In the genomic region with DNA sequence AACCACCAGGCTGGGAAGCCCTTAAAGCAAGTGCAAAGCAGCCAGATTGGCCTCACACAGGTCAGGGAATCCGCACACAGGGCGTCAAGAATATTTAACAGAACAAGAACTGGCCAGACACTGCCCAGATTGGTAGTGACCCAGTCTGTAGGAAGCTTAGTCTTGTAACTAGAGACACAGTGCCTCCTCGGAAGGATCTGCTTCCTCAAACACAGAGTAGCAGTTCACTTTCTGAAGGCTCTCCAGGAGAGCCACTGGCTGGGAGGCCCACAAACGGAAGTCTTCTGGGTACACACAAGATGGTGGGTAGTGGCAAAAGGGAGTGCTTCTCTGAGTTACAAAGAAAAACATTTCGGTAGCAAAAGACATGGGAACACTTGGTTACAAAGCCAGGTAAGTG, we compare ENCODE assay signal across 28 mouse cellular contexts. TPM values are rescaled to one million over a fixed set of nuclear protein-coding genes. Genes with fewer than 3 reads are reported as not detected.
DNase-seq lines count a peak whose midpoint lies in the region; ATAC-seq and TF ChIP-seq lines count a peak whose summit lies in the region.
"Had no signal": no experiment of that assay in that cellular context is flagged by ENCODE, and none has a peak within 500 bp of the region (broad histone marks: within the 10 kb centered on the region; RNA-seq: fewer than 3 reads in every experiment).

No protein-coding gene starts in this region.

- intact Hi-C loops in left cerebral cortex, postnatal 25 days (cut with DNase I): no loop called here

- no peaks in the 10 kb centered on the region for H3K27me3 ChIP-seq in stomach, embryonic 16.5 days (ENCODE audit: control insufficient read depth, insufficient read depth, low read length)
- no peaks in the 10 kb centered on the region for H3K27me3 ChIP-seq in stomach, postnatal 0 days (ENCODE audit: control insufficient read depth, insufficient read depth, low read length)
- no peaks in the 10 kb centered on the region for H3K27me3 ChIP-seq in forebrain, embryonic 10.5 days (ENCODE audit: poor library complexity, severe bottlenecking)
- H3K27me3 ChIP-seq: embryonic facial prominence, embryonic 15.5 days; heart, embryonic 15.5 days; hindbrain, embryonic 13.5 days; limb, embryonic 15.5 days had no signal

- peak; percentile 60 for DNase-seq in layer of hippocampus, adult 9-11 months
- DNase-seq in layer of hippocampus, adult 8-10 months (ENCODE audit: low spot score in 2 of 2): no peak
- DNase-seq in stomach, postnatal 0 days (ENCODE audit: low spot score): no peak
- no peak for DNase-seq in forebrain, embryonic 10.5 days (ENCODE audit: extremely low spot score, low spot score)
- DNase-seq in left cerebral cortex, postnatal 25 days (ENCODE audit: low spot score in 2 of 2): no peak
- DNase-seq: adrenal gland, adult 2 months; B cell, adult 2 months; cerebellum, adult 8-10 months; cerebellum, postnatal 36 days; gastrocnemius, postnatal 25 days; heart, postnatal 36 days; kidney, adult 18-20 months; kidney, postnatal 10 days; left cerebral cortex, postnatal 4 days; lung, embryonic 14.5 days; lung, postnatal 36 days; thymus, adult 18-20 months had no signal

- H3K9me3 ChIP-seq in stomach, embryonic 16.5 days (replicated peaks; ENCODE audit: control insufficient read depth, low read length): no peaks in the 10 kb centered on the region
- no peaks in the 10 kb centered on the region for H3K9me3 ChIP-seq in stomach, postnatal 0 days (ENCODE audit: control insufficient read depth, low read length)
- H3K9me3 ChIP-seq in forebrain, embryonic 10.5 days: no peaks in the 10 kb centered on the region
- H3K9me3 ChIP-seq: embryonic facial prominence, embryonic 15.5 days; heart, embryonic 15.5 days; hindbrain, embryonic 13.5 days; limb, embryonic 15.5 days; midbrain, embryonic 10.5 days had no signal

- no peak for TF ChIP-seq CTCF in stomach, postnatal 0 days (IDR thresholded peaks at IDR 0.05; ENCODE audit: low read depth)

- H3K4me3 ChIP-seq in stomach, embryonic 16.5 days (replicated peaks; ENCODE audit: low read length): no peak overlapping the region
- no peak overlapping the region for H3K4me3 ChIP-seq in stomach, postnatal 0 days (ENCODE audit: low read depth, low read length)
- H3K4me3 ChIP-seq in brown adipose tissue, adult 24 weeks (ENCODE audit: insufficient read depth, low read depth, low read length): no peak overlapping the region
- H3K4me3 ChIP-seq in forebrain, embryonic 10.5 days: no peak overlapping the region
- H3K4me3 ChIP-seq: embryonic facial prominence, embryonic 15.5 days; heart, embryonic 15.5 days; hindbrain, embryonic 13.5 days; limb, embryonic 15.5 days; midbrain, embryonic 10.5 days had no signal

- WGBS in stomach, embryonic 16.5 days: 79% methylated on average over 5 of the region's 5 CpGs
- 81% methylated on average over 5 of the region's 5 CpGs for WGBS in stomach, postnatal 0 days
- 82% methylated on average over 5 of the region's 5 CpGs for WGBS in forebrain, embryonic 10.5 days

- TF ChIP-seq EP300 in stomach, postnatal 0 days (optimal IDR thresholded peaks at IDR 0.05): no peak

- H3K9ac ChIP-seq in stomach, embryonic 16.5 days (ENCODE audit: low read length): no peak overlapping the region
- H3K9ac ChIP-seq in stomach, postnatal 0 days (ENCODE audit: low read length): no peak overlapping the region
- H3K9ac ChIP-seq: embryonic facial prominence, embryonic 15.5 days; heart, embryonic 15.5 days; hindbrain, embryonic 13.5 days; limb, embryonic 15.5 days; lung, embryonic 14.5 days had no signal

- H3K36me3 ChIP-seq in stomach, embryonic 16.5 days (ENCODE audit: control insufficient read depth, insufficient read depth, low read length): no peaks in the 10 kb centered on the region
- no peaks in the 10 kb centered on the region for H3K36me3 ChIP-seq in stomach, postnatal 0 days (ENCODE audit: control insufficient read depth, insufficient read depth, low read length)
- no peaks in the 10 kb centered on the region for H3K36me3 ChIP-seq in forebrain, embryonic 10.5 days (replicated peaks)
- H3K36me3 ChIP-seq: embryonic facial prominence, embryonic 15.5 days; heart, embryonic 15.5 days; hindbrain, embryonic 13.5 days; limb, embryonic 15.5 days; midbrain, embryonic 10.5 days had no signal

- ATAC-seq in stomach, embryonic 16.5 days (ENCODE audit: insufficient read depth, low FRiP score): no peak
- no peak for ATAC-seq in stomach, postnatal 0 days (ENCODE audit: low FRiP score, low TSS enrichment)
- ATAC-seq in monocyte, adult 5-6 weeks (replicated peaks; ENCODE audit: insufficient number of reproducible peaks, low FRiP score, low TSS enrichment, poor library complexity, severe bottlenecking): peak; percentile 83
- ATAC-seq: forebrain, embryonic 16.5 days had no signal

- H3K27ac ChIP-seq in stomach, embryonic 16.5 days (ENCODE audit: low read length): 0 out of 2 replicates have a peak overlapping the region, but pooled peaks have one; percentile 1
- H3K27ac ChIP-seq in stomach, postnatal 0 days (replicated peaks): no peak overlapping the region
- H3K27ac ChIP-seq in brown adipose tissue, adult 24 weeks (replicated peaks; ENCODE audit: low read depth, low read length): peak overlapping the region; percentile 49; the same call in 1 of the 2 replicates
- no peak overlapping the region for H3K27ac ChIP-seq in forebrain, embryonic 10.5 days
- H3K27ac ChIP-seq: embryonic facial prominence, embryonic 15.5 days; heart, embryonic 15.5 days; hindbrain, embryonic 13.5 days; limb, embryonic 15.5 days; midbrain, embryonic 10.5 days had no signal

- no peak overlapping the region for H3K4me2 ChIP-seq in stomach, embryonic 16.5 days (ENCODE audit: low read depth, low read length)
- no peak overlapping the region for H3K4me2 ChIP-seq in stomach, postnatal 0 days (replicated peaks; ENCODE audit: low read depth)
- H3K4me2 ChIP-seq: embryonic facial prominence, embryonic 15.5 days; heart, embryonic 15.5 days; hindbrain, embryonic 13.5 days; limb, embryonic 15.5 days; lung, embryonic 14.5 days had no signal

- H3K4me1 ChIP-seq in stomach, embryonic 16.5 days (ENCODE audit: control insufficient read depth, insufficient read depth, low read length): no peaks in the 10 kb centered on the region
- no peaks in the 10 kb centered on the region for H3K4me1 ChIP-seq in stomach, postnatal 0 days (replicated peaks; ENCODE audit: control insufficient read depth, insufficient read depth)
- peaks cover 5% of the 10 kb centered on the region; the same call in 1 of the 2 replicates for H3K4me1 ChIP-seq in brown adipose tissue, adult 24 weeks (ENCODE audit: control insufficient read depth, insufficient read depth, insufficient read length, low read length)
- no peaks in the 10 kb centered on the region for H3K4me1 ChIP-seq in forebrain, embryonic 10.5 days
- H3K4me1 ChIP-seq: embryonic facial prominence, embryonic 15.5 days; hindbrain, embryonic 13.5 days; midbrain, embryonic 10.5 days had no signal

RNA-seq across cellular contexts. Expression of gene Herpud1, which starts 15.4 kb away (rescaled TPM):
- 10 to 100 TPM; 53.6 to 81.4 (median 65.6) TPM for total RNA-seq in layer of hippocampus, adult 8-10 months (2022)
- polyA plus RNA-seq in stomach, embryonic 16.5 days (2015; fragmentation: Nextera tagmentation; extraction: Ambion mirVana): 167 and 182 TPM in 2 replicates
- 224 and 255 TPM in 2 replicates for polyA plus RNA-seq in stomach, postnatal 0 days (2015; fragmentation: Nextera tagmentation; extraction: Ambion mirVana)
- polyA plus RNA-seq in brown adipose tissue, adult 24 weeks (2012; ENCODE audit: insufficient read depth, insufficient read length, missing spikeins): 54.7 and 91.5 TPM in 2 replicates
- total RNA-seq in monocyte, adult 5-6 weeks (2017): 155 to 165 TPM (median 163 TPM) in 3 replicates
- 44.9 and 53.0 TPM in 2 replicates for polyA plus RNA-seq in forebrain, embryonic 10.5 days (2016; fragmentation: Nextera tagmentation; extraction: Ambion mirVana)
- total RNA-seq in left cerebral cortex, postnatal 25 days (2021): 10 to 100 TPM; 58.1 to 61.1 TPM

RNA-seq across cellular contexts. Expression of gene Slc12a3, which starts 41.8 kb away (rescaled TPM):
- under 1 TPM; 0.55 to 0.94 (median 0.79) TPM for total RNA-seq in layer of hippocampus, adult 8-10 months (2022)
- 0.09 TPM in 1 of 2 replicates, not detected in the other for polyA plus RNA-seq in stomach, embryonic 16.5 days (2015; fragmentation: Nextera tagmentation; extraction: Ambion mirVana)
- 0.10 and 0.22 TPM in 2 replicates for polyA plus RNA-seq in stomach, postnatal 0 days (2015; fragmentation: Nextera tagmentation; extraction: Ambion mirVana)
- polyA plus RNA-seq in brown adipose tissue, adult 24 weeks (2012; ENCODE audit: insufficient read depth, insufficient read length, missing spikeins): not detected in 2 replicates
- 0.49 to 1.2 TPM in 2 of 3 replicates, not detected in the other for total RNA-seq in monocyte, adult 5-6 weeks (2017)
- not detected in 2 replicates for polyA plus RNA-seq in forebrain, embryonic 10.5 days (2016; fragmentation: Nextera tagmentation; extraction: Ambion mirVana)
- total RNA-seq in left cerebral cortex, postnatal 25 days (2021): under 1 TPM; 0.27 to 0.41 TPM
- total RNA-seq: gastrocnemius, postnatal 25 days; MEL had no signal
- polyA plus RNA-seq: adrenal gland, adult 2 months; limb, embryonic 15.5 days; lung, embryonic 14.5 days; midbrain, embryonic 10.5 days; neural tube, embryonic 11.5 days had no signal

Comparison
In these comparisons a context has a peak if more than half of its experiments do, and no peak if none do; other contexts are left out.
1. H3K27ac ChIP-seq: peak in stomach, embryonic 16.5 days (single experiment) and brown adipose tissue, adult 24 weeks (single experiment); none in stomach, postnatal 0 days (single experiment) and forebrain, embryonic 10.5 days (single experiment).